Mouse (Mus musculus): ENCODE data around the gene Cpt1c.

DNA sequence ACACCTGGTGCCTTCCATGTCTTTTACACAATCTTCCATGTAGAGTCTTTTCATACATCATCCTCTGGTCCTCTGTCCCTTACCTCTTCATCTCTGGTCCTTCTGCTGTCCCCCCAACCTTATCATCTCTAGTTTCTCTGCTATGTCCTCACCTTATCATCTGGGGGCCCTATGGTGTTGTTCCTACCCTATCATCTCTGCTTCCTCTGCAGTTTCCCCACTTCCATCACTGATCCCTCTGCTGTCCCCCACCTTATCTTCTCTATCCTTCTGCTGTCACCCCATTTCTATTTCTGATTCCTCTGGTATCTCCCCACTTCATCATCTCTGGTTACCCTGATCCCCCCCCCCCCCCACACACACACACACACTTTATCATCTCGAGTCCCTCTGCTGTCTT, 46.1 kb downstream of the Cpt1c start:
- TF ChIP-seq POLR2A (IDR thresholded peaks at IDR 0.05; ENCODE audit: borderline replicate concordance, extremely low read depth, insufficient read depth, insufficient read length, poor library complexity, severe bottlenecking) (no peak), CTCF (IDR thresholded peaks at IDR 0.05; ENCODE audit: borderline replicate concordance, extremely low read depth, insufficient read depth, insufficient read length) (no peak)
